Mouse (Mus musculus) embryonic facial prominence, embryonic 12.5 days (tissue): ENCODE data around the gene Ltbp4. TPM values are rescaled to one million over a fixed set of nuclear protein-coding genes. Genes with fewer than 3 reads are reported as not detected.

ENCODE experiments used
- ATAC-seq: fragments of 200-750 bp; cut with Nextera tagmentation; 2 replicates; pipeline ENCODE4 v1.8.0; 2017; ENCODE audit not compliant: insufficient number of reproducible peaks, insufficient read depth, low FRiP score, low TSS enrichment
- H3K27ac ChIP-seq: fragments of 300-500 bp; sonication (generic); 2 replicates; pipeline ENCODE4 v1.5.1; 2016; ENCODE audit warnings: mild to moderate bottlenecking
- H3K27me3 ChIP-seq: fragments of 300-500 bp; sonication (generic); 2 replicates; pipeline ENCODE4 v1.6.1; 2016; ENCODE audit warnings: mild to moderate bottlenecking, moderate library complexity
- H3K36me3 ChIP-seq: fragments of 300-500 bp; sonication (generic); 2 replicates; pipeline ENCODE4 v1.6.1; 2016; ENCODE audit warnings: mild to moderate bottlenecking
- H3K4me1 ChIP-seq: fragments of 300-500 bp; sonication (generic); 2 replicates; pipeline ENCODE4 v1.6.1; 2016
- H3K4me2 ChIP-seq: fragments of 300-500 bp; sonication (generic); replicated peaks from 2 replicates; pipeline ENCODE4 v1.6.1; 2016; ENCODE audit warnings: mild to moderate bottlenecking, moderate library complexity
- H3K4me3 ChIP-seq: fragments of 300-500 bp; sonication (generic); 2 replicates; pipeline ENCODE4 v1.5.1; 2016; ENCODE audit warnings: mild to moderate bottlenecking
- H3K9ac ChIP-seq: fragments of 300-500 bp; sonication (generic); 2 replicates; pipeline ENCODE4 v1.6.1; 2016; ENCODE audit warnings: mild to moderate bottlenecking, moderate library complexity
- H3K9me3 ChIP-seq: fragments of 300-500 bp; sonication (generic); 2 replicates; pipeline ENCODE4 v1.6.1; 2016; ENCODE audit warnings: mild to moderate bottlenecking, moderate library complexity
- WGBS: fragments of 180-500 bp; shearing (Covaris S2); methylation state at CpG from one replicate; pipeline ENCODE4 v1.1.7; 2016; 5-methylcytosine and 5-hydroxymethylcytosine counted together
- polyA plus RNA-seq: library from polyadenylated mRNA; unstranded; fragments of >200 nt; fragmentation: Nextera tagmentation; extraction: Ambion mirVana; gene quantifications from 2 replicates; pipeline ENCODE4 v1.2.1, GENCODE M21; 2016

Ltbp4 gene
- polyA plus RNA-seq, 1 experiment from 2014 or later = 16.8 TPM

- 0 out of 2 replicates have a peak overlapping the region, but pooled peaks have one; percentile 34 for H3K9ac ChIP-seq
- H3K27ac ChIP-seq = no peak overlapping the region
- peak overlapping the region; percentile 48 for H3K4me2 ChIP-seq
- peaks cover 78% of the 10 kb centered on the region for H3K27me3 ChIP-seq
- peak overlapping the region; percentile 33; the same call in 1 of the 2 replicates for H3K4me3 ChIP-seq
- ATAC-seq = no peak
- no peaks in the 10 kb centered on the region for H3K9me3 ChIP-seq
- peaks cover 34% of the 10 kb centered on the region for H3K4me1 ChIP-seq
- no peaks in the 10 kb centered on the region for H3K36me3 ChIP-seq
- WGBS = 26% methylated on average over 34 of the region's 34 CpGs
Measured at GRCm38 (mm10) chr7:27326101-27326880, 11.2 kb downstream of the Ltbp4 start.

GRCm38 (mm10) chr7:27325697-27326096, 11.8 kb downstream of the Ltbp4 start:
- H3K36me3 ChIP-seq = no peaks in the 10 kb centered on the region
- peak overlapping the region; percentile 33 for H3K4me3 ChIP-seq
- peak overlapping the region; percentile 34; the same call in 1 of the 2 replicates for H3K9ac ChIP-seq
- H3K9me3 ChIP-seq = no peaks in the 10 kb centered on the region
- H3K27me3 ChIP-seq = peaks cover 76% of the 10 kb centered on the region
- no peak overlapping the region for H3K27ac ChIP-seq
- H3K4me1 ChIP-seq = peaks cover 30% of the 10 kb centered on the region
- ATAC-seq = no peak
- peak overlapping the region; percentile 48 for H3K4me2 ChIP-seq
- 1% methylated on average over 24 of the region's 24 CpGs for WGBS

- Histone ChIP-seq H3K9ac (no peak overlapping the region), H3K4me3 (no peak overlapping the region), H3K4me2 (no peak overlapping the region), H3K27me3 (peaks cover 68% of the 10 kb centered on the region), H3K4me1 (peaks cover 25% of the 10 kb centered on the region), H3K27ac (no peak overlapping the region), H3K9me3 (no peaks in the 10 kb centered on the region), H3K36me3 (no peaks in the 10 kb centered on the region)
- 53% methylated on average over 18 of the region's 20 CpGs for WGBS
- no peak for ATAC-seq
Measured at GRCm38 (mm10) chr7:27324928-27325327, 12.6 kb downstream of the Ltbp4 start.

GRCm38 (mm10) chr7:27324161-27324560, 13.3 kb downstream of the Ltbp4 start:
- 97% methylated on average over 11 of the region's 11 CpGs for WGBS
- no peak overlapping the region for H3K4me3 ChIP-seq
- peaks cover 61% of the 10 kb centered on the region for H3K27me3 ChIP-seq

GRCm38 (mm10) chr7:27323001-27323400, 14.5 kb downstream of the Ltbp4 start:
- Histone ChIP-seq H3K4me1 (peaks cover 13% of the 10 kb centered on the region), H3K4me3 (no peak overlapping the region), H3K9me3 (no peaks in the 10 kb centered on the region), H3K4me2 (no peak overlapping the region), H3K27ac (no peak overlapping the region), H3K36me3 (no peaks in the 10 kb centered on the region), H3K27me3 (peaks cover 50% of the 10 kb centered on the region), H3K9ac (no peak overlapping the region)
- ATAC-seq = no peak
- WGBS = 90% methylated on average over 5 of the region's 5 CpGs

More at GRCm38 (mm10) chr7:27324161-27324560, 13.3 kb downstream of the Ltbp4 start:
- Histone ChIP-seq H3K4me1 (peaks cover 20% of the 10 kb centered on the region), H3K36me3 (no peaks in the 10 kb centered on the region), H3K4me2 (no peak overlapping the region), H3K27ac (no peak overlapping the region), H3K9ac (no peak overlapping the region), H3K9me3 (no peaks in the 10 kb centered on the region)
- no peak for ATAC-seq

GRCm38 (mm10) chr7:27322291-27322690, 15.2 kb downstream of the Ltbp4 start:
- H3K4me1 ChIP-seq = peaks cover 13% of the 10 kb centered on the region
- H3K36me3 ChIP-seq = no peaks in the 10 kb centered on the region
- no peaks in the 10 kb centered on the region for H3K9me3 ChIP-seq
- no peak overlapping the region for H3K4me2 ChIP-seq
- no peak overlapping the region for H3K27ac ChIP-seq
- 21% methylated on average over 13 of the region's 13 CpGs for WGBS
- no peak overlapping the region for H3K9ac ChIP-seq
- peaks cover 43% of the 10 kb centered on the region for H3K27me3 ChIP-seq
- ATAC-seq = no peak
- no peak overlapping the region for H3K4me3 ChIP-seq

GRCm38 (mm10) chr7:27319411-27319810, 18.1 kb downstream of the Ltbp4 start:
- no peak for ATAC-seq
- peaks cover 15% of the 10 kb centered on the region for H3K27me3 ChIP-seq
- H3K27ac ChIP-seq = no peak overlapping the region
- H3K4me1 ChIP-seq = no peaks in the 10 kb centered on the region
- no peaks in the 10 kb centered on the region for H3K36me3 ChIP-seq
- H3K4me3 ChIP-seq = no peak overlapping the region
- peaks cover 1% of the 10 kb centered on the region; the same call in 1 of the 2 replicates for H3K9me3 ChIP-seq
- H3K4me2 ChIP-seq = no peak overlapping the region
- H3K9ac ChIP-seq = no peak overlapping the region
- 91% methylated on average over 22 of the region's 22 CpGs for WGBS

- Histone ChIP-seq H3K4me1 (no peaks in the 10 kb centered on the region), H3K36me3 (peaks cover 3% of the 10 kb centered on the region; the same call in 1 of the 2 replicates), H3K9me3 (peaks cover 15% of the 10 kb centered on the region; the same call in 1 of the 2 replicates), H3K4me3 (no peak overlapping the region), H3K27me3 (peaks cover 9% of the 10 kb centered on the region), H3K27ac (no peak overlapping the region), H3K9ac (no peak overlapping the region), H3K4me2 (no peak overlapping the region)
- 18% methylated on average over 7 of the region's 7 CpGs for WGBS
- no peak for ATAC-seq
Measured at GRCm38 (mm10) chr7:27315958-27316357, 21.5 kb downstream of the Ltbp4 start.

- Histone ChIP-seq H3K36me3 (peaks cover 3% of the 10 kb centered on the region; the same call in 1 of the 2 replicates), H3K9ac (no peak overlapping the region), H3K4me1 (no peaks in the 10 kb centered on the region), H3K27me3 (peaks cover 20% of the 10 kb centered on the region), H3K4me3 (no peak overlapping the region), H3K9me3 (peaks cover 15% of the 10 kb centered on the region; the same call in 1 of the 2 replicates), H3K4me2 (no peak overlapping the region), H3K27ac (no peak overlapping the region)
- 91% methylated on average over 3 of the region's 3 CpGs for WGBS
- ATAC-seq = no peak
Measured at GRCm38 (mm10) chr7:27314393-27314792, 23.1 kb downstream of the Ltbp4 start.

- Histone ChIP-seq H3K4me3 (no peak overlapping the region), H3K4me2 (no peak overlapping the region), H3K9ac (no peak overlapping the region), H3K36me3 (peaks cover 3% of the 10 kb centered on the region; the same call in 1 of the 2 replicates), H3K27me3 (peaks cover 24% of the 10 kb centered on the region), H3K4me1 (peaks cover 3% of the 10 kb centered on the region; the same call in 1 of the 2 replicates), H3K27ac (no peak overlapping the region), H3K9me3 (peaks cover 15% of the 10 kb centered on the region; the same call in 1 of the 2 replicates)
- WGBS = 89% methylated on average over 12 of the region's 12 CpGs
- ATAC-seq = no peak
Measured at GRCm38 (mm10) chr7:27311651-27312284, 25.7 kb downstream of the Ltbp4 start.

- H3K4me3 ChIP-seq = no peak overlapping the region
- peaks cover 24% of the 10 kb centered on the region for H3K27me3 ChIP-seq
- H3K4me1 ChIP-seq = peaks cover 3% of the 10 kb centered on the region; the same call in 1 of the 2 replicates
- no peak overlapping the region for H3K9ac ChIP-seq
- H3K9me3 ChIP-seq = peaks cover 15% of the 10 kb centered on the region; the same call in 1 of the 2 replicates
- H3K36me3 ChIP-seq = peaks cover 3% of the 10 kb centered on the region; the same call in 1 of the 2 replicates
- no peak overlapping the region for H3K27ac ChIP-seq
- no peak for ATAC-seq
- no peak overlapping the region for H3K4me2 ChIP-seq
- 46% methylated on average over 8 of the region's 8 CpGs for WGBS
Measured at GRCm38 (mm10) chr7:27310996-27311535, 26.4 kb downstream of the Ltbp4 start.
